Mouse (Mus musculus): Measurements from ENCODE around the gene Col5a1.
A peak's percentile ranks its signal among the peaks of the same experiment; 100 is the strongest.

Gene Col5a1

DNA sequence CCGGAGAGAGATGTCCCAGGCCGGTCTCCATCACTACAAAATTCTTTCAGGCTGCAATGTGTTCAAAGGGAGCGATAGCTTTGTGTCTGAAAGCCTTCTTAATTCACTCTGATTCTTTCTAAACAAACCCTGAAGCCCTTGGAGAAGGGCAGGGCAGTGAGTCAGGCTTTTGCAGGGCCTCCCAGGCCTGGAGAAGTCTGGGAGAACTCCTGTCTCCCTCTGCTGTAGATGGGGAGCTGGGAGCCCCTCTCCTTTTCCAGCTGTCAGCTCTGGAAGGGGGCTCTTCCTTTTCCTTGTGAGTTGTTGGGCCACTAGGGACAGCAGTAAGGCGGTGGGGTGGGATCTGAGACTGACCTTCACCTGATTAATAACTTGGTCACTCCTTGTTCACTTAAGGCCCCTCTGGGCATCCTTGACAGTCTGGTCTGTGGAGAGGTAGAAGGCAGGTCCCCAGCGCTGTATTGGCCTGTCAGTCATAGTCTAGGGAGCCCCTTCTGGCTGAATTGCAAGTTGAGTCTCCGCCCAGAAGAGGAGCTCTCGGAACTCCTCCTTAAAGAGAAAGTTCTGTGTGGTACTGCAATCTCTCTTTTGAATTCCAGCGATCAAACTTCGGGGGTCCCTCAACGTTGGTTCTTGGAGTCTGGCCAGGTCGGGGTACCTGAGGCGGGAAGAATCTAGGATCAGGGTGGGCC lies 623 bp upstream of the Col5a1 start:
- peak; percentile 63 for DNase-seq (ENCODE audit: low read depth, low spot score)

- DNase-seq (ENCODE audit: low read depth, low spot score), result peak; percentile 49
Measured at GRCm38 (mm10) chr2:27886608-27887460, 609 bp downstream of the Col5a1 start.

DNA sequence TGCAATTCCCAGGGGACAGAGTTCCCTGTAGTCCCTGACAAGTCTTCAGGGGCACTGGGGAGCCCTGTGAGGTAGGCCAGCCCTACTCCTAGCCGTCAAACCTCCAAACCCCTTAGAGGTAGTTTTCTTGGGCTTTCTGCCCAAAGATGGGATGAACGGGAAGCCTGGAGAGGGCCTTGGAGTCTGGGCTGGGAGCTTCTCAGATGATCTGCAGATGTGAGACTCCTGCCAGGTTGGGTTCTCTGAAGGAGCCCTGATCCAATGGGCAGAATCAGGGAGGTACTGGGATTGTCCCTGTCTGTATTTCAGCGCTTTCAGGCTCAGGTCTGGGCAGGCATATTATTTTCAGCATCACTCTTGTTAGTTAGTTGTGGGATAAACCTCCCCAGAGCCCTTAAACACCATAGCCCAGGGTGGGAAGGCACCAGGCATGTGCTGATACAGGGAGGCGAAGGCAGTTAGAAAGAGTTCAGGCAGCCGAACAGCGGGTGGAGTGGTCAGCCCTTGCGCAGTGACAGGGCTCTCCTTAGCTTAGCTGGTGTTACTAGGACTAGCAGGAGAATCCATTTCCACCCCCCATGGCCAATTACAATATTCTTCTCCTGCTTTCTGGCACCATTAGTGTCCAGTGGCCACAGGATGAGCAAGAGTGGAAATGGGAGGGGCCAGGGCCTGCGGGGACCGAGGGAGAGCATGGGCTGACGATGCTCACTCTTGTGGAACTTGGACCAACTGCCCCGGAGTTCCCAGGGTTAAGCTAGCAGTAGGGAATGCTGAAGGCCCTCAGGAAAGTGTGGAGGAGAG lies 1.4 kb downstream of the Col5a1 start:
- no peak for DNase-seq (ENCODE audit: low read depth, low spot score)

DNA sequence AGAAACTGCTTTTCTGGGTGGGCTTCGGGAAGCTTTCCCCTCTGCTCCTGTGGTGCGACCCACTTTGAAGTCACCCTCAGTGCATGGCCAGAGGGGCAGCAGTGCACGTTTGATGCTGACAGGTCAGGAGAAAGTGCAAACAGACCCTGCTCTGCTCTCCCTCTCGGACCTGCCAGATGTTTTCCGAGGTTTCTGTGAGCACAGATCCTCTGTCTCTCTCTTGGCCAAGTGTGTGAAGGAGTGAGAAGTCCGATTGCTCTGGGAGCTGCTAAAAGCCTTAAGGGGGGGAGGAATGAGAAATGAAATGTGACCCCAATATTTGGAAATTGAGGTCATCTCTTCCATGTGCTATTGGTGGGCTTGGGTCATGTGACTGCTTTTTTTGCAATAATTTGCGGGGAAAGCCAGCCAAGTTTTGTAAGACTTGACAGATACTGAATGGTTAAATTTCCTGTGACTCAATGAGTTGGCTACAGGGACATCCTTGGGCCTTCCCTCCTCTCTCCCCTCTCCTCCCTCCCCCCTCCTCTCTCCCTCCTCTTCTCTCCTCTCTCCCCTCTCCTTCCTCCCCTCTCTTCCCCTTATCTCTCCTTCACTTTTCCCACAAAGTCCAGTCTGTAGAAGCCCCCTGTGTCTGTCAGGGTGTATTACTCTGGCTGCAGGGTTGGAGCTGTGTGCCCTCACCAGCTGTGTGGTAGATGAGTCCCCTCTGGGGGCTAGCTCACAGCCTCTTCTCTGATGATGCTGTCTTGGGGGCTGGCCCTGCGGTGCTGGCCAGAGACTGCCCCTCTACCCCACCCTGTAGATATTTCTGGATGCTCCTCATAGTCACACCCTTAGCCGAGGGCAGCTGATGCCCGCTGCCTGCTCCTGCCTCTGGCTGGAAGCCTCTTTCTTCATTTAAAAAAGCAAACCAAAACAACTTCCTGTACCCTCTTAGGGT lies 2.6 kb downstream of the Col5a1 start:
- DNase-seq (ENCODE audit: low read depth, low spot score), result no peak

DNA sequence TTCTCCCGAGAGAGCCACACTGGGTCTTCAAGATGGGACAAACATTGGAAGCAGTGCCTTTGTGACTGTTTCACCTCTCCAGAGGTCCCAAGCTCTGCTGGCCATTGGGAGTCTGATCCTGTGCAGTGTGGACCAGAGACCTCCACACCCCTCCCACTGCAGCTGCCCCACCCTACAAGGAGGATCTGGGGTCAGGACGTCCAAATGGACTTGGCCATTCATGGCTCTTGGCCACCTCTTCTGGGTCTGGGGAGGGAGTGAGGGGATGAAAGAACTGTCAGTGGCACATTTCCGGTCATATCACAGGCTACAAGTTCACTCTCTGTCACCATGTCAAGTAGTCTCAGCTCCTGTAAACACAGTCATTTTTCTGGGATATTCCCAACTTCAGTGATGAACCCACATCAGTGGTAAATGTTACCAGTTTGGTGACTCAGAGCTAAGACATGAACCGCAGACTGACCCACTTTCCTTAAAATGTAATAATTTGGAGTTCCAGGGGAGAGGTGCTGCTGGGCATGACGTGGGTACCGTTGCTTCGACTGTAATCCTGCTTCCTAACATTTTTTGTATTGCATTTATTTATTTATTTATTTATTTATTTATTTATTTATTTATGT lies 5.8 kb downstream of the Col5a1 start:
- DNase-seq (ENCODE audit: low read depth, low spot score), result no peak

DNA sequence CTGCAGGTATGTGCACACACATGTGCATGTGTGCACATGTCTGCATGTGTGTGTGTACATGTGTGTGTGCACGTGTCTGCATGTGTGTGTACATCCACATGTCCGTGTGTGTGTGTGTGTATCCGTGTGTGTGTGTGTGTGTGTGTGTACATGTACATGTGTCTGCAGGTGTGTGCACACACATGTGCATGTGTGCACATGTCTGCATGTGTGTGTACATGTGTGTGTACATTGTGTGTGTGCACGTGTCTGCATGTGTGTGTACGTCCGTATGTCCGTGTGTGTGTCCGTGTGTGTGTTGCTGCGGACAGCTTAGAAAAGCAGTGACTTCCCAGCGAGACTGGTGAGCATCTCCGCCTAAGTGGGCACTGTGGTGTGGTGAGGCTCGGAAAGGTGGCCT lies 6.8 kb downstream of the Col5a1 start:
- no peak for DNase-seq (ENCODE audit: low read depth, low spot score)

DNA sequence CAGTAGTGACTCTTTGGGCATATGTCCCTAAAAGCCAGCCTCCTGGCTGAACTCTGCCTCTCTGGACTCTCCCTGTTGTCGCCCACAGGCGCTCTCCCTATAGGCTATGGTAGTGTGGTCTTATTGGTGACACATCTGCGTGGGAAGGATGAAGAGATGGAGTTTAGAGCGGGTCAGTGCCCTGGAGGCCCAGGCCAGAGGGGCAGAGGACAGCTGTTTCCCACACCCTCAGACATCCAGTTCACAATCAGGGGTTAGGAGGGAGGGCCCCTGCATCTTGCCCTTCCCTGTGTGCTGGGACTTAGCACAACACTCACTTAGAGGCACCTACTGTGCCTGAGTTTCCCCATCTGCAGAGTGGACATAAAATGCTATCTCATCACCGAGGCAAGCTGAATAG lies 8.8 kb downstream of the Col5a1 start:
- no peak for DNase-seq (ENCODE audit: low read depth, low spot score)

- no peak for DNase-seq (ENCODE audit: low read depth, low spot score)
Measured at GRCm38 (mm10) chr2:27895648-27896047, 9.4 kb downstream of the Col5a1 start.

GRCm38 (mm10) chr2:27897161-27897560 lies 10.9 kb downstream of the Col5a1 start:
- no peak for DNase-seq (ENCODE audit: low read depth, low spot score)

GRCm38 (mm10) chr2:27899894-27900293 lies 13.7 kb downstream of the Col5a1 start:
- peak; percentile 70 for DNase-seq (ENCODE audit: low read depth, low spot score)

- DNase-seq (ENCODE audit: low read depth, low spot score), result no peak
Measured at GRCm38 (mm10) chr2:27901076-27901475, 14.9 kb downstream of the Col5a1 start.

- DNase-seq (ENCODE audit: low read depth, low spot score), result no peak
Measured at GRCm38 (mm10) chr2:27901525-27902245, 15.5 kb downstream of the Col5a1 start.

DNA sequence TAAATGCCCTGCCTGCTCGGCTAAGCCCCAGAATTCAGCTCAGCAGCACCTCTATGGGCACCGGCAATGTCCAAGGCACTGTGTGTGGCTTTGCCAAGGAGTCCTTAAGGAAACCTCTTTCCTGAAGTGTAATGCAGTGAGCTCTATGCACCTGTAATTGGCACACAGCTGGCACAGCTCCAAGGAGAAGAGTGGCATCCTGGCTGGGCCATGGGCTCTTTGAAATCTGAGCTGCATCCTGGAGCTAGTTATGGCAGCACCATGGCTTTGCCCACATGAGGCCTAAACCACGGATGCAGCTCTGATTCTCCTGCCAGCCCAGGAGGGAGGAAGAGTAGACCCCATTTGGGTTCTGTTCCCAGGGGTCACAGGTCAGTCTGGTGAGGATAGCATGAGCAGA lies 16.1 kb downstream of the Col5a1 start:
- no peak for DNase-seq (ENCODE audit: low read depth, low spot score)

GRCm38 (mm10) chr2:27905411-27905810 lies 19.2 kb downstream of the Col5a1 start:
- DNase-seq (ENCODE audit: low read depth, low spot score), result no peak

GRCm38 (mm10) chr2:27910501-27910900 lies 24.3 kb downstream of the Col5a1 start:
- no peak for DNase-seq (ENCODE audit: low read depth, low spot score)

GRCm38 (mm10) chr2:27912546-27913275 lies 26.5 kb downstream of the Col5a1 start:
- DNase-seq (ENCODE audit: low read depth, low spot score), result no peak

DNA sequence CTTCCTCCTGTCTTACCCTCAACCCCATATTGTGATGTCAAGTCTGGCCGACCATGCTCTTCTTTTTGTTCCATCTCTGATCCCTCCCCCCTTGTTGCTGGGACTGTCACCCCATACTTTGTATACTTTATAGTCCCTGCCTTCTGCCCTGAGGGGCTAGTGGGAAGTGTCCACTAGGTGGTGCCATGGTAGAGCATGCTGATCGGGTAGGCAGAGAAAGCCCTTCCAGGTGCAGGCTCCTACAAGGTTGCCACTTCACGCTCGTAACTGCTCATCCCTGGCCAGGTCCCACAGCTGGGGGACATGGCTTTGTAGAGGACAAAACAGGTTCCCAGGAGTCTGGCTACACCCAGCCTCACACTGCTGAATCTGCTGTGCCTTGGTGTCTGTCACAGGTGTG lies 29.5 kb downstream of the Col5a1 start:
- DNase-seq (ENCODE audit: low read depth, low spot score), result peak; percentile 20

DNA sequence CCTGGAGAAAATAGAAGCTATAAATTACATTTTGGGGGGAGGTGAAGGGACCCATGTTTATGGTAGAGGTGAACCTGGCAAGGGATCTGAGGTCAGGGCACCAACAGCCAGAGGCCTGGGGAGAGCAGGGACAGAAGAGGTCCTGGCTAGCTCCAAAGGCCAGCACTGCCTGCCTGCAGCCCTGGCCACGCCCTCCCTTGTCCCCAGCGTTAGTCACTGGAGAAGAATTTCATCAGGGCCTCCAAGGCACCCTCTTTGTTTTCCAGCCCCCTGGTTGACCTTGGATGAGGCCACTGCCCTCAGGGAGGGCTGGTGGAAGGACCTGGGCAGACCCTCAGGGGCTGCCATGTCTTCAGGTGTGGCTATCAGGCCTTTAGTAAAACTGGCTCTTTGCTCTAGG lies 30.1 kb downstream of the Col5a1 start:
- no peak for DNase-seq (ENCODE audit: low read depth, low spot score)

- DNase-seq (ENCODE audit: low read depth, low spot score), result no peak
Measured at GRCm38 (mm10) chr2:27917177-27917576, 31.0 kb downstream of the Col5a1 start.

Measured in ES-CJ7 (cell line).